Mouse (Mus musculus): ENCODE results near the gene Strada.
"Not testable (repeated sequence)": the region's sequence is repeated elsewhere in the genome, so short reads cannot be mapped to it uniquely, and the experiment has no call there.

Strada gene

GRCm38 (mm10) chr11:106202123-106202465 lies at the start of gene Strada:
Gene Strada (minus strand): TSS chr11:106202168.
- DNase-seq, result peak in 1 of 2 experiments; percentile 13

- DNase-seq, result no peak
These were observed 47.4 kb upstream of the Strada start for GRCm38 (mm10) chr11:106249326-106249725.

GRCm38 (mm10) chr11:106246834-106247233 lies 44.9 kb upstream of the Strada start:
- DNase-seq, result peak; percentile 35 to 57

GRCm38 (mm10) chr11:106233978-106234377 lies 32.0 kb upstream of the Strada start:
- DNase-seq, result peak; percentile 36 to 50

GRCm38 (mm10) chr11:106220603-106221002 lies 18.6 kb upstream of the Strada start:
- DNase-seq, result no peak

GRCm38 (mm10) chr11:106216730-106217490 lies 14.9 kb upstream of the Strada start, which contains the start of gene Ddx42:
Gene Ddx42 (plus strand): TSS chr11:106216926.
- DNase-seq, result peak; percentile 92

GRCm38 (mm10) chr11:106215927-106216729 lies 14.2 kb upstream of the Strada start, which contains the start of gene Ccdc47:
Gene Ccdc47 (minus strand): TSS chr11:106216344.
- peak; percentile 92 to 95 for DNase-seq

- DNase-seq, result no peak
These were observed 13.5 kb upstream of the Strada start for GRCm38 (mm10) chr11:106215450-106215859.

- no peak for DNase-seq
These were observed 12.9 kb upstream of the Strada start for GRCm38 (mm10) chr11:106214856-106215255.

- DNase-seq, result no peak
These were observed 10.8 kb upstream of the Strada start for GRCm38 (mm10) chr11:106212771-106213170.

- no peak for DNase-seq
These were observed 438 bp downstream of the Strada start for GRCm38 (mm10) chr11:106201337-106202122.

- DNase-seq, result no peak
These were observed 1.2 kb downstream of the Strada start for GRCm38 (mm10) chr11:106200756-106201155.

GRCm38 (mm10) chr11:106199997-106200396 lies 2.0 kb downstream of the Strada start:
- DNase-seq, result not testable (repeated sequence)

- peak in 1 of 2 experiments; percentile 12 for DNase-seq
These were observed 3.7 kb downstream of the Strada start for GRCm38 (mm10) chr11:106198277-106198676.

GRCm38 (mm10) chr11:106195341-106195740 lies 6.6 kb downstream of the Strada start:
- DNase-seq, result no peak

- DNase-seq, result no peak
These were observed 7.1 kb downstream of the Strada start for GRCm38 (mm10) chr11:106194891-106195290.

- DNase-seq, result no peak
These were observed 7.8 kb downstream of the Strada start for GRCm38 (mm10) chr11:106194155-106194541.

GRCm38 (mm10) chr11:106193371-106194154 lies 8.4 kb downstream of the Strada start:
- DNase-seq, result peak; percentile 96 to 97

GRCm38 (mm10) chr11:106192657-106193370 lies 9.2 kb downstream of the Strada start:
- peak; percentile 45 to 47 for DNase-seq

- DNase-seq, result no peak
These were observed 9.7 kb downstream of the Strada start for GRCm38 (mm10) chr11:106192241-106192640.

GRCm38 (mm10) chr11:106191716-106192115 lies 10.3 kb downstream of the Strada start:
- no peak for DNase-seq

All from B cell, adult 2 months (primary cell).